ENCODE assay signal across 10 mouse cellular contexts in genomic region chr11:32546483-32546882, GRCm38 (mm10). TPM values are rescaled to one million over a fixed set of nuclear protein-coding genes. Genes with fewer than 3 reads are reported as not detected.
DNase-seq lines count a peak whose midpoint lies in the region; ATAC-seq and TF ChIP-seq lines count a peak whose summit lies in the region.
"Had no signal": no experiment of that assay in that cellular context is flagged by ENCODE, and none has a peak within 500 bp of the region (broad histone marks: within the 10 kb centered on the region; RNA-seq: fewer than 3 reads in every experiment).

No protein-coding gene starts in this region.

- H3K36me3 ChIP-seq in lung, embryonic 14.5 days (ENCODE audit: insufficient read depth) = no peaks in the 10 kb centered on the region

- no peak overlapping the region for H3K4me3 ChIP-seq in lung, embryonic 14.5 days (ENCODE audit: low read depth, low read length)

- no peak for TF ChIP-seq CTCF in lung, embryonic 14.5 days (IDR thresholded peaks at IDR 0.05; ENCODE audit: low read depth)

- H3K27me3 ChIP-seq in lung, embryonic 14.5 days (ENCODE audit: insufficient read depth, low read length) = no peaks in the 10 kb centered on the region
- H3K27me3 ChIP-seq: CH12.LX had no signal

- H3K4me2 ChIP-seq in lung, embryonic 14.5 days = no peak overlapping the region

- peak; percentile 96 for DNase-seq in heart, adult 11 months
- DNase-seq in heart, postnatal 25 days (ENCODE audit: low spot score) = no peak
- peak; percentile 67 for DNase-seq in lung, embryonic 14.5 days
- DNase-seq in lung, postnatal 25 days (ENCODE audit: low spot score) = no peak
- DNase-seq in cerebellum, adult 11-12 months = peak; percentile 88
- DNase-seq in induced T-regulatory cell, adult 2 months (ENCODE audit: low read depth) = peak; percentile 12
- no peak for DNase-seq in frontal cortex, postnatal 10 days (ENCODE audit: low spot score in 2 of 2)
- DNase-seq in layer of hippocampus, adult 9-10 months (ENCODE audit: low spot score) = no peak
- DNase-seq: retina, postnatal 1 day had no signal

- no peak for ATAC-seq in lung, embryonic 14.5 days (ENCODE audit: insufficient read depth)

- H3K9me3 ChIP-seq in lung, embryonic 14.5 days (ENCODE audit: low read depth, low read length) = no peaks in the 10 kb centered on the region

- H3K9ac ChIP-seq in lung, embryonic 14.5 days = no peak overlapping the region

- no peak overlapping the region for H3K27ac ChIP-seq in lung, embryonic 14.5 days (ENCODE audit: low read depth)

- intact Hi-C loops in heart, postnatal 25 days (cut with DNase I) = no loop called here

- H3K4me1 ChIP-seq in lung, embryonic 14.5 days (ENCODE audit: insufficient read depth) = peaks cover 14% of the 10 kb centered on the region; the same call in 1 of the 2 replicates

- WGBS in lung, embryonic 14.5 days = 51% methylated on average over 5 of the region's 5 CpGs

RNA-seq across cellular contexts. Expression of gene Stk10, which starts 13.4 kb away (rescaled TPM):
- 10 to 100 TPM in 1 of 2 experiments, 1 to 10 TPM in 1; 9.8 to 11.0 TPM for total RNA-seq in heart, postnatal 25 days (2021)
- polyA plus RNA-seq in lung, embryonic 14.5 days (2014; fragmentation: Nextera tagmentation; extraction: Ambion mirVana) = 1.9 and 2.0 TPM in 2 replicates

RNA-seq across cellular contexts. Expression of gene Efcab9, which starts 14.6 kb away (rescaled TPM):
- under 1 TPM in 1 of 2 experiments, not detected in 1; 0.61 TPM for total RNA-seq in heart, postnatal 25 days (2021)
- polyA plus RNA-seq in lung, embryonic 14.5 days (2014; fragmentation: Nextera tagmentation; extraction: Ambion mirVana) = 0.37 TPM in 1 of 2 replicates, not detected in the other

Comparison
In these comparisons a context has a peak if more than half of its experiments do, and no peak if none do; other contexts are left out.
1. DNase-seq: peak in heart, adult 11 months (single experiment), lung, embryonic 14.5 days (single experiment), cerebellum, adult 11-12 months (single experiment) and induced T-regulatory cell, adult 2 months (single experiment); none in heart, postnatal 25 days (single experiment), lung, postnatal 25 days (single experiment), frontal cortex, postnatal 10 days (0 of 2) and layer of hippocampus, adult 9-10 months (single experiment).